Mouse (Mus musculus): ENCODE data around the gene Mpped1. TPM values are rescaled to one million over a fixed set of nuclear protein-coding genes. Genes with fewer than 3 reads are reported as not detected.

The Mpped1 gene
- total and polyA plus RNA-seq, 3 experiments, result not detected

DNA sequence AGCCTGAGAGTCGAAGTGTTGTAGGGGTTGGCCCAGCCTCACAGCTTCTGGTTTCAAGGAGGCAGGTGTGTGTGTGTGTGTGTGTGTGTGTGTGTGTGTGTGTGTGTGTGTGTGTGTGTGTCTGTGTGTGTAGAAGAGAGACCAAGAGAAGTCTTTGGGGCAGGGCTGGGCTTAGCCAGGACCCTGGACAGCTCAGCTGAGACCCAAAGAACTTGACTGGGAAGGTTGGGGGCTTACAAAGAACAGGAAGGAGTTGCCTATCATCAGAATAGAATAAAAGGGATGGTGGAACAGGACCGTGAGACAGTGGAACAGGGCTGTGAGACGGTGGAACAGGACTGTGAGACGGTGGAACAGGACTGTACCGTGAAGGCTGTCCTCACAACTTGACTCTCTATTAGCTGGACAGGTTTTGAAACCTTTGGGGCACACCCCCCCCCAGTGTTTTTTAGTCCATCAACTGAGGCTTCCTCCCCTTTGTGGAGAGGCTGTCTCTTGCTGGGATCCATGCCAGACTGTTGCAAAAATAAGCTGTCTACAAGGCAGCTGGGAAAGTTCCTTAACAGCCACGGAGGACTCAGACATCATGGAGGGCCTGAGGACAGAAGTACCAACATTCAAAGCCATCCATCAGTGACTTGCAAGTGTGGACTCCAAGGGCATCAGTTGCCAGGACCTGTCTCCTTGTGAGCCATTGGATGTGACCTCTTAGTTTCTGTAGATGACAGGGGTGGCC is 2.8 kb upstream of the Mpped1 start:
- no peak overlapping the region for H3K9ac ChIP-seq (ENCODE audit: control insufficient read depth, low read depth, low read length, poor library complexity, severe bottlenecking)
- H3K27me3 ChIP-seq (ENCODE audit: control insufficient read depth in 1 of 2, insufficient read depth in 2 of 2, low read length in 2 of 2), result no peaks in the 10 kb centered on the region
- H3K36me3 ChIP-seq (ENCODE audit: control insufficient read depth in 1 of 2, insufficient read depth in 2 of 2, low read length in 2 of 2), result no peaks in the 10 kb centered on the region
- TF ChIP-seq MAFK (IDR thresholded peaks at IDR 0.05; ENCODE audit: borderline replicate concordance, low read depth, low read length) (no peak), BHLHE40 (IDR thresholded peaks at IDR 0.05; ENCODE audit: borderline replicate concordance, low read depth, low read length) (no peak), SMC3 (IDR thresholded peaks at IDR 0.05; ENCODE audit: low read depth, low read length) (no peak), NELFE (IDR thresholded peaks at IDR 0.05; ENCODE audit: low read depth, low read length) (no peak), ZC3H11A (IDR thresholded peaks at IDR 0.05; ENCODE audit: low read depth, low read length) (no peak)
- no peak overlapping the region for H3K27ac ChIP-seq (ENCODE audit: control insufficient read depth, low read depth, low read length)
- DNase-seq (ENCODE audit: low read depth, low spot score), result no peak
- H3K4me3 ChIP-seq (ENCODE audit: control insufficient read depth in 1 of 2, insufficient read depth in 1 of 2, low read depth in 2 of 2, low read length in 2 of 2), result no peak overlapping the region
- no peaks in the 10 kb centered on the region for H3K9me3 ChIP-seq (replicated peaks; ENCODE audit: insufficient read depth, low read length)
- no peaks in the 10 kb centered on the region for H3K79me2 ChIP-seq (ENCODE audit: control insufficient read depth, insufficient read depth, low read length, poor library complexity)
- no peaks in the 10 kb centered on the region for H3K4me1 ChIP-seq (ENCODE audit: control insufficient read depth in 1 of 2, insufficient read depth in 2 of 2, low read length in 2 of 2)

GRCm38 (mm10) chr15:83777476-83777875 is 1.8 kb upstream of the Mpped1 start:
- no peak for TF ChIP-seq POLR2A (IDR thresholded peaks at IDR 0.05; ENCODE audit: control insufficient read depth in 1 of 2, insufficient read depth in 1 of 2, low read depth in 1 of 2, low read length in 2 of 2, poor library complexity in 1 of 2)
- no peak for TF ChIP-seq RAD21 (IDR thresholded peaks at IDR 0.05; ENCODE audit: low read depth, low read length)
- no peak for TF ChIP-seq SMC3 (IDR thresholded peaks at IDR 0.05; ENCODE audit: low read depth, low read length)
- no peak for TF ChIP-seq MAFK (IDR thresholded peaks at IDR 0.05; ENCODE audit: borderline replicate concordance, low read depth, low read length)
- no peak for TF ChIP-seq TCF12 (IDR thresholded peaks at IDR 0.05; ENCODE audit: low read depth, low read length)
- TF ChIP-seq GATA1 (IDR thresholded peaks at IDR 0.05; ENCODE audit: low read depth, low read length), result no peak
- TF ChIP-seq MYB (IDR thresholded peaks at IDR 0.05; ENCODE audit: low read depth, low read length), result no peak
- no peak for TF ChIP-seq ELF1 (IDR thresholded peaks at IDR 0.05; ENCODE audit: low read depth, low read length)
- no peaks in the 10 kb centered on the region for H3K36me3 ChIP-seq (ENCODE audit: control insufficient read depth in 1 of 2, insufficient read depth in 2 of 2, low read length in 2 of 2)
- no peak for DNase-seq (ENCODE audit: low read depth, low spot score)
- H3K4me3 ChIP-seq (ENCODE audit: control insufficient read depth in 1 of 2, insufficient read depth in 1 of 2, low read depth in 2 of 2, low read length in 2 of 2), result no peak overlapping the region
- H3K27me3 ChIP-seq (ENCODE audit: control insufficient read depth in 1 of 2, insufficient read depth in 2 of 2, low read length in 2 of 2), result no peaks in the 10 kb centered on the region
- H3K79me2 ChIP-seq (ENCODE audit: control insufficient read depth, insufficient read depth, low read length, poor library complexity), result no peaks in the 10 kb centered on the region
- H3K27ac ChIP-seq (ENCODE audit: control insufficient read depth, low read depth, low read length), result no peak overlapping the region
- H3K9ac ChIP-seq (ENCODE audit: control insufficient read depth, low read depth, low read length, poor library complexity, severe bottlenecking), result no peak overlapping the region
- H3K4me1 ChIP-seq (ENCODE audit: control insufficient read depth in 1 of 2, insufficient read depth in 2 of 2, low read length in 2 of 2), result no peaks in the 10 kb centered on the region
- no peaks in the 10 kb centered on the region for H3K9me3 ChIP-seq (replicated peaks; ENCODE audit: insufficient read depth, low read length)

GRCm38 (mm10) chr15:83779855-83780740 is 831 bp downstream of the Mpped1 start:
- TF ChIP-seq BHLHE40 (IDR thresholded peaks at IDR 0.05; ENCODE audit: borderline replicate concordance, low read depth, low read length) (no peak), SMC3 (IDR thresholded peaks at IDR 0.05; ENCODE audit: low read depth, low read length) (no peak), NELFE (IDR thresholded peaks at IDR 0.05; ENCODE audit: low read depth, low read length) (no peak), POLR2AphosphoS5 (IDR thresholded peaks at IDR 0.05; ENCODE audit: borderline replicate concordance, low read depth, low read length) (no peak), ZNF384 (IDR thresholded peaks at IDR 0.05; ENCODE audit: low read depth, low read length) (no peak), ETS1 (IDR thresholded peaks at IDR 0.05; ENCODE audit: low read depth, low read length) (no peak), RAD21 (IDR thresholded peaks at IDR 0.05; ENCODE audit: low read depth, low read length) (no peak), JUND (IDR thresholded peaks at IDR 0.05; ENCODE audit: low read depth, low read length) (no peak), MAFK (IDR thresholded peaks at IDR 0.05; ENCODE audit: borderline replicate concordance, low read depth, low read length) (no peak), ZKSCAN1 (IDR thresholded peaks at IDR 0.05; ENCODE audit: low read depth, low read length) (no peak), NRF1 (IDR thresholded peaks at IDR 0.05; ENCODE audit: insufficient read depth, low read depth, low read length, poor library complexity, severe bottlenecking) (no peak), MAZ (IDR thresholded peaks at IDR 0.05; ENCODE audit: low read depth, low read length) (no peak), USF1 (IDR thresholded peaks at IDR 0.05; ENCODE audit: low read depth, low read length) (no peak), ELF1 (IDR thresholded peaks at IDR 0.05; ENCODE audit: low read depth, low read length) (no peak)

More at GRCm38 (mm10) chr15:83779855-83780740, 831 bp downstream of the Mpped1 start:
- Histone ChIP-seq H3K36me3 (ENCODE audit: control insufficient read depth in 1 of 2, insufficient read depth in 2 of 2, low read length in 2 of 2) (no peaks in the 10 kb centered on the region), H3K9ac (ENCODE audit: control insufficient read depth, low read depth, low read length, poor library complexity, severe bottlenecking) (no peak overlapping the region), H3K4me3 (ENCODE audit: control insufficient read depth in 1 of 2, insufficient read depth in 1 of 2, low read depth in 2 of 2, low read length in 2 of 2) (no peak overlapping the region), H3K4me1 (ENCODE audit: control insufficient read depth in 1 of 2, insufficient read depth in 2 of 2, low read length in 2 of 2) (no peaks in the 10 kb centered on the region), H3K79me2 (ENCODE audit: control insufficient read depth, insufficient read depth, low read length, poor library complexity) (no peaks in the 10 kb centered on the region), H3K27me3 (ENCODE audit: control insufficient read depth in 1 of 2, insufficient read depth in 2 of 2, low read length in 2 of 2) (no peaks in the 10 kb centered on the region), H3K9me3 (replicated peaks; ENCODE audit: insufficient read depth, low read length) (no peaks in the 10 kb centered on the region), H3K27ac (ENCODE audit: control insufficient read depth, low read depth, low read length) (no peak overlapping the region)
- no peak for DNase-seq (ENCODE audit: low read depth, low spot score)

Data from MEL (cell line).